Mouse (Mus musculus): ENCODE results near the gene Cd48. TPM values are rescaled to one million over a fixed set of nuclear protein-coding genes. Genes with fewer than 3 reads are reported as not detected.
"Not testable (repeated sequence)": the region's sequence is repeated elsewhere in the genome, so short reads cannot be mapped to it uniquely, and the experiment has no call there.

The Cd48 gene
- polyA plus RNA-seq, 1 experiment from 2014 or later = 0.60 TPM

DNA sequence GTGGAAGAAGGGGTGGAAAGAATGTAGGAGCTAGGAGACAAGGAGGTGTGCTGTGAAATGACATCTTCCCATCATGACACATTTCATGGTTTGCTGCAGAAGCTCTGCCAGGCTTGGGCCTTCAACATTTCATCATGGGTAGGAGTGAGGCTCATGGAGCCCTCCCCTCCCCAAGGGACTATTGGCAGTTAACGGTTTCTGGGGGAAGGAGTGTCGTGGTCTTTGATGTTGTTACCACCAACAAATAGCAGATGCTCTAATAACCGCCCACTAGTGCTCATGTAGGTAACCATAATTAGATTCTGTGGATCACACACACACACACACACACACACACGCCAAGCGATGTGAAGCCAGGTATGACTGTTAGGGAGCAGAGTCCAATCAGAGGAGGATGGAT lies 29.1 kb upstream of the Cd48 start, which contains the start of gene Slamf7:
Slamf7 (minus strand) TSS at position 302 of the 400 bp plus-strand sequence.
- 92% methylated on average over 5 of the region's 5 CpGs for WGBS
- ATAC-seq (ENCODE audit: low FRiP score) (no peak), DNase-seq (ENCODE audit: low spot score) (no peak)
- no peaks in the 10 kb centered on the region for H3K36me3 ChIP-seq (ENCODE audit: control insufficient read depth, insufficient read depth, low read length)
- no peaks in the 10 kb centered on the region for H3K4me1 ChIP-seq (replicated peaks; ENCODE audit: control insufficient read depth, insufficient read depth, low read length)
- H3K4me2 ChIP-seq (replicated peaks; ENCODE audit: low read depth, low read length) = no peak within 1 kb of the TSS
- H3K27ac ChIP-seq (ENCODE audit: low read depth, low read length) = no peak within 1 kb of the TSS
- H3K9me3 ChIP-seq (ENCODE audit: control insufficient read depth, low read length) = no peaks in the 10 kb centered on the region
- H3K27me3 ChIP-seq (ENCODE audit: control insufficient read depth, insufficient read depth, low read length) = no peaks in the 10 kb centered on the region
- no peak within 1 kb of the TSS for H3K4me3 ChIP-seq (ENCODE audit: low read depth, low read length)
- H3K9ac ChIP-seq (ENCODE audit: low read depth, low read length) = no peak within 1 kb of the TSS

DNA sequence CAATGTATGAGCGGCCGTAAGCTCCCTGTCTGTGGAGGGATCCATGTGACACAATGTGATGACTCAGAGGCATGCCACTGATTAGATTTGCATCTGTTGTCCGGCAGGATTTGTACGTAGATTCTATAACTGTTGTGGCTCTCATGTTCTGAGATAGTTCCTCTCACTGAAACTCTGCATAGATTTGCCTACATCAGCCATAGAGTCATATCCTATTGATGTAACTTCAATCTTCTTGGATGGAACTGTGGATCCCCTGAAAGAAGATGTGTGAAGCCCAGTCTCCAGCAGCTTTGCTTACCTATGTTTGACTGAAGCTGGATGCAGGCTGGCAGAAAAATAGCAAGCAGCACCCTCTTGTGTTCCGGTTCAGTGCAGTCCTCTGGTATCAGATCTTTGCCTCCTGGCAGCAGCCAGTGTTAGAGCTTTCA lies 23.2 kb upstream of the Cd48 start:
- Histone ChIP-seq H3K4me2 (replicated peaks; ENCODE audit: low read depth, low read length) (no peak overlapping the region), H3K27me3 (ENCODE audit: control insufficient read depth, insufficient read depth, low read length) (no peaks in the 10 kb centered on the region), H3K4me3 (ENCODE audit: low read depth, low read length) (no peak overlapping the region), H3K4me1 (replicated peaks; ENCODE audit: control insufficient read depth, insufficient read depth, low read length) (no peaks in the 10 kb centered on the region), H3K27ac (ENCODE audit: low read depth, low read length) (no peak overlapping the region), H3K9ac (ENCODE audit: low read depth, low read length) (no peak overlapping the region), H3K36me3 (ENCODE audit: control insufficient read depth, insufficient read depth, low read length) (no peaks in the 10 kb centered on the region), H3K9me3 (ENCODE audit: control insufficient read depth, low read length) (no peaks in the 10 kb centered on the region)
- ATAC-seq (ENCODE audit: low FRiP score) (no peak), DNase-seq (ENCODE audit: low spot score) (no peak)
- WGBS = 85% methylated on average over 5 of the region's 5 CpGs

DNA sequence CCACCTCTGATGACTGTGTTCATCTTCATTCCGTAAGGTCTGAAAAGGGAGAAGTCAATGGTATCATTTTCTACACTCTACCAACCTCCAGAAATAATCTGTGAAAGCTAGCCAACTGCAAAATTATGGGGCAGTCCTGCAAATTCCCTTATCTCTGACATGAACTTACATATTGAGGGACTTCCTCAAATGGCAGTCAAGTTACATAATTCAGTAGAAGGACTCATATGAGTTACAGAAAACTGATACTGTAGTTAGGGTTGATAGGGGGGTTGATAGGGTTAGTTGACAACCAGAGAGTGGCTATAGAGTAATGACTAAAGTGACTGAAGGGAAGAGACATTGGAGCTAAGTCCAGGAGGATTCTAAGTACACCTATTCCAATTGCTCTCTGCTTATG lies 21.4 kb upstream of the Cd48 start:
- Histone ChIP-seq H3K36me3 (ENCODE audit: control insufficient read depth, insufficient read depth, low read length) (no peaks in the 10 kb centered on the region), H3K4me1 (replicated peaks; ENCODE audit: control insufficient read depth, insufficient read depth, low read length) (no peaks in the 10 kb centered on the region), H3K4me2 (replicated peaks; ENCODE audit: low read depth, low read length) (no peak overlapping the region), H3K9ac (ENCODE audit: low read depth, low read length) (no peak overlapping the region), H3K27ac (ENCODE audit: low read depth, low read length) (no peak overlapping the region), H3K9me3 (ENCODE audit: control insufficient read depth, low read length) (no peaks in the 10 kb centered on the region), H3K4me3 (ENCODE audit: low read depth, low read length) (no peak overlapping the region), H3K27me3 (ENCODE audit: control insufficient read depth, insufficient read depth, low read length) (no peaks in the 10 kb centered on the region)
- ATAC-seq (ENCODE audit: low FRiP score) = no peak
- WGBS = 91% methylated on average over 1 of the region's 1 CpGs
- DNase-seq (ENCODE audit: low spot score) = no peak

DNA sequence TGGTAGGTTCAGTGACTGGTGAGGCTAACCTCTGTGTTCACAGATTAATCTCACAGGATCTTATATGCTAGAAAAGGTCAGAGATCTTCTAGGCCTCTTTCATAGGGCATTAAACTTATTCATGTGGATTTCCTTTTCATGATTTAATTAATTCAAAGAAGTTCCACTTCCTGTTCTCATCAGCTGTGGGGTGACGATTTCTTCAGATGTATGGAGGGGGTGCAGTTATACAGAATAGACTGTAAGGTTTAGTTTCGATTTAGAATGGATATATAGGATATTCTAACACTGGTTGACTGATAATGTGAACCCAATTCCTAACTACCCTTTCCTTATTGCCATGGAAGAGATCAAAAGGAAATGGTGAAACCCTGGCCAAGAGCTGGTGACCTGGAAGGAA lies 20.3 kb upstream of the Cd48 start:
- H3K9me3 ChIP-seq (ENCODE audit: control insufficient read depth, low read length) = no peaks in the 10 kb centered on the region
- ATAC-seq (ENCODE audit: low FRiP score) (no peak), DNase-seq (ENCODE audit: low spot score) (no peak)
- no peaks in the 10 kb centered on the region for H3K4me1 ChIP-seq (replicated peaks; ENCODE audit: control insufficient read depth, insufficient read depth, low read length)
- H3K36me3 ChIP-seq (ENCODE audit: control insufficient read depth, insufficient read depth, low read length) = no peaks in the 10 kb centered on the region
- no peaks in the 10 kb centered on the region for H3K27me3 ChIP-seq (ENCODE audit: control insufficient read depth, insufficient read depth, low read length)
- 65% methylated on average over 2 of the region's 2 CpGs for WGBS
- no peak overlapping the region for H3K4me3 ChIP-seq (ENCODE audit: low read depth, low read length)
- no peak overlapping the region for H3K27ac ChIP-seq (ENCODE audit: low read depth, low read length)
- H3K9ac ChIP-seq (ENCODE audit: low read depth, low read length) = no peak overlapping the region
- H3K4me2 ChIP-seq (replicated peaks; ENCODE audit: low read depth, low read length) = no peak overlapping the region

DNA sequence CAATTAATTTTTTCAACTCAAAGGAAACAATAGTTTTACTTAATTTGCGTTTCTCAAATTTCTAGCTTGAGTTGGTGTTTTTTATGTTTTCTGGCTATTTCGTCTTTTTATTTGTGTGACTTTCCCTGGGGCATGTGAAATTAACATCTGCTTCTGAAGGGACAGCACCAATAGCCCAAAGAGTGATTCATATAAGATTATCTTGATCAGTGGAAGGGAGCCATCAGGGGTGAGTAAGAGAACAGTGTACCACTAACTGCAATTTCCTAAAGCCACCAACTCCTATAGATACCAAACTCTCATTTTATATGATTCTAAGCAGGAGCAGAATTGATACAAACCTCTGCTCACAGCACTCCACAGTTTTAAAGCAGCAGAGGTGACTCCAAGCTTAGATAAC lies 18.1 kb upstream of the Cd48 start:
- ATAC-seq (ENCODE audit: low FRiP score) (no peak), DNase-seq (ENCODE audit: low spot score) (no peak)
- no peaks in the 10 kb centered on the region for H3K4me1 ChIP-seq (replicated peaks; ENCODE audit: control insufficient read depth, insufficient read depth, low read length)
- WGBS = 87% methylated on average over 2 of the region's 2 CpGs
- H3K9ac ChIP-seq (ENCODE audit: low read depth, low read length) = no peak overlapping the region
- no peak overlapping the region for H3K4me3 ChIP-seq (ENCODE audit: low read depth, low read length)
- H3K27ac ChIP-seq (ENCODE audit: low read depth, low read length) = no peak overlapping the region
- H3K36me3 ChIP-seq (ENCODE audit: control insufficient read depth, insufficient read depth, low read length) = no peaks in the 10 kb centered on the region
- H3K4me2 ChIP-seq (replicated peaks; ENCODE audit: low read depth, low read length) = no peak overlapping the region
- H3K9me3 ChIP-seq (ENCODE audit: control insufficient read depth, low read length) = no peaks in the 10 kb centered on the region
- no peaks in the 10 kb centered on the region for H3K27me3 ChIP-seq (ENCODE audit: control insufficient read depth, insufficient read depth, low read length)

DNA sequence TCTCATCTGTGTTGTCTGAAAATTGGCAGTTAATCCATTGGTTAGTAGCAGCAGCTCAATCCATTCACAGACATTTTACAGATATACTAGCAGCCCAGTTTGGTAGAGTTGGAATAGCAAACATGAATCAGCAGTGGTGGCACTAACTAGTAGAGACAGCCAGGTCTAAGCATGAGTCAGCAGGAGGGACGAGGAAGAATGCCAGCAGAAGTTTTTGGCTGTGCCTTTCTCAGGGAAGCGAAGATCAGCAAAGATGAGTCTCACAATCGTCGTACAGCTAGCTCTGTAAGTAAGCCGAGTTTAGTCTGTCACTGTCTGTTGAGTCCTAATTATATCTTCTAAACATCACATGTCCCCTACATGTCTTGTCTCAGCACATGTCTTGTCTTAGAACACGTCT lies 15.5 kb upstream of the Cd48 start:
- ATAC-seq (ENCODE audit: low FRiP score) (no peak), DNase-seq (ENCODE audit: low spot score) (no peak)
- Histone ChIP-seq H3K4me3 (ENCODE audit: low read depth, low read length) (no peak overlapping the region), H3K4me1 (replicated peaks; ENCODE audit: control insufficient read depth, insufficient read depth, low read length) (no peaks in the 10 kb centered on the region), H3K27ac (ENCODE audit: low read depth, low read length) (no peak overlapping the region), H3K9me3 (ENCODE audit: control insufficient read depth, low read length) (no peaks in the 10 kb centered on the region), H3K9ac (ENCODE audit: low read depth, low read length) (no peak overlapping the region), H3K36me3 (ENCODE audit: control insufficient read depth, insufficient read depth, low read length) (no peaks in the 10 kb centered on the region), H3K27me3 (ENCODE audit: control insufficient read depth, insufficient read depth, low read length) (no peaks in the 10 kb centered on the region), H3K4me2 (replicated peaks; ENCODE audit: low read depth, low read length) (no peak overlapping the region)
- 84% methylated on average over 6 of the region's 6 CpGs for WGBS

DNA sequence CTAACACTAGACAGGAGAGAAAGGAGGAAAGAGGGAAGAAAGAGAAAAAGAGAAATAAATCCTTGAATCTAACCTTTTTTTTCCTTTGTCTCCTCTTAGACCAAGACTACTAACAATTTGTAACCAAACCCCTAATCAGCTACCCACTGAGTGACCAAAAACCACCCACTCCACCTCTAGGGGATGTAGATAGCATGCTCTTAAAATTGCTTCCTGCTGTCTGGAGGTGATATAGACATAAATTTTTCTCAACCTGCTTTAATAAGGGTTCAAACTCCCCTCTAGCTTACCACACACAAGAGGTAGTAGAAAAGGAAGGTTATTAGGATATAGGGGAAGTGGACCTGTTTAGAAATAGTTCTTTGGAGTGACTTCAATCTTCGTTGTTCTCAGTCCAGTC lies 14.6 kb upstream of the Cd48 start:
- Histone ChIP-seq H3K27ac (ENCODE audit: low read depth, low read length) (no peak overlapping the region), H3K9me3 (ENCODE audit: control insufficient read depth, low read length) (no peaks in the 10 kb centered on the region), H3K9ac (ENCODE audit: low read depth, low read length) (no peak overlapping the region), H3K4me1 (replicated peaks; ENCODE audit: control insufficient read depth, insufficient read depth, low read length) (no peaks in the 10 kb centered on the region), H3K4me3 (ENCODE audit: low read depth, low read length) (no peak overlapping the region), H3K27me3 (ENCODE audit: control insufficient read depth, insufficient read depth, low read length) (no peaks in the 10 kb centered on the region), H3K36me3 (ENCODE audit: control insufficient read depth, insufficient read depth, low read length) (no peaks in the 10 kb centered on the region), H3K4me2 (replicated peaks; ENCODE audit: low read depth, low read length) (no peak overlapping the region)
- WGBS = 77% methylated on average over 1 of the region's 1 CpGs
- ATAC-seq (ENCODE audit: low FRiP score) = no peak
- DNase-seq (ENCODE audit: low spot score) = no peak

DNA sequence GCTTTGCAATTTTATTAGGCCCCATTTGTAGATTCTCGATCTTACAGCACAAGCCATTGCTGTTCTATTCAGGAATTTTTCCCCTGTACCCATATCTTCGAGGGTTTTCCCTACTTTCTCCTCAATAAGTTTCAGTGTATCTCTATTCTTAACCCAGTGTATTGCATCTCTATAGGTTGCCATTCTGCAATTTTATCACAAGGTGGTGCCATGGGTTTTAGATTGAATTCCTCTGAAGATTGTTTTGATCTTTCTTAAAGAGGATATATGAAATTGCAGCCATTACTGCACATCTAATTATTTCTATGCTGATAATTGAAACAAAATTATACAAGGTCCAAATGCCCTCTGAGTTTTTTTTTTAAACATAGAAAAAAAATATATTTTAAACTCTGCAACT lies 9.4 kb upstream of the Cd48 start:
- not testable (repeated sequence) for H3K4me3 ChIP-seq (ENCODE audit: low read depth, low read length); H3K4me1 ChIP-seq (replicated peaks; ENCODE audit: control insufficient read depth, insufficient read depth, low read length); DNase-seq (ENCODE audit: low spot score); H3K27me3 ChIP-seq (ENCODE audit: control insufficient read depth, insufficient read depth, low read length); H3K9me3 ChIP-seq (ENCODE audit: control insufficient read depth, low read length); H3K4me2 ChIP-seq (replicated peaks; ENCODE audit: low read depth, low read length); H3K27ac ChIP-seq (ENCODE audit: low read depth, low read length); ATAC-seq (ENCODE audit: low FRiP score); H3K9ac ChIP-seq (ENCODE audit: low read depth, low read length); H3K36me3 ChIP-seq (ENCODE audit: control insufficient read depth, insufficient read depth, low read length)
- WGBS = 89% methylated on average over 2 of the region's 2 CpGs

DNA sequence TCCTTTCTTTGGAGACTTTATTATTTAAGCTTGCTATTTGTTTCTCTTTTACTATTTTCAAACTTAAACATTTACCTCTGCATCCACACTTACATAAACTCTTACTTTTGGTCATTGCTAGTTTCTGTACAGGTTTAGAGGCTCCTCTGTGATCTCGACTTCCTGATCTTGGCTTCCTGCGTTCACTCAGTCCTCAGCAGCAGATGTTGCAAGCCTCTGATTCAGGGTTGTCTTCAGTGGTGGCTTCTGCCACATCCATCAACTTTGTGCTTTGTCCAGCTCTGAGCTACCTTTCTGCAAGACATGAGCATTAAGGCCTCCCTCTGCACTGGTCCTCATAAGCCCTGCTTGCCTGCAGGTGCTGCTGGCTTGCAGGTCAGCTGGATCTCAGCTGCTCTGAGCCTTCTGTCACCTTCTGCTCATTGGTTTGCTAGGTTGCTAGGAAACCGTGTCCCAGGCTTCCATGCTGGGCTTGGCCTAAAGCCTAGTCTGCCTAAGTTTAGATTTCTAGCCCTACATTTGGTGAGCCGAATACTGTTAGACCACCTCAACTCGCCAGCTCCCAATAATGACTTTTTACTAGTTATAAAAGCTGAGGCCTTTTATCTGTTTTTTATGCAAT lies 8.8 kb upstream of the Cd48 start:
- Histone ChIP-seq H3K9me3 (ENCODE audit: control insufficient read depth, low read length) (no peaks in the 10 kb centered on the region), H3K4me2 (replicated peaks; ENCODE audit: low read depth, low read length) (no peak overlapping the region), H3K4me3 (ENCODE audit: low read depth, low read length) (no peak overlapping the region), H3K9ac (ENCODE audit: low read depth, low read length) (no peak overlapping the region), H3K36me3 (ENCODE audit: control insufficient read depth, insufficient read depth, low read length) (no peaks in the 10 kb centered on the region), H3K4me1 (replicated peaks; ENCODE audit: control insufficient read depth, insufficient read depth, low read length) (no peaks in the 10 kb centered on the region), H3K27ac (ENCODE audit: low read depth, low read length) (no peak overlapping the region), H3K27me3 (ENCODE audit: control insufficient read depth, insufficient read depth, low read length) (no peaks in the 10 kb centered on the region)
- ATAC-seq (ENCODE audit: low FRiP score) (no peak), DNase-seq (ENCODE audit: low spot score) (no peak)
- 76% methylated on average over 5 of the region's 5 CpGs for WGBS
